In genomic region chr15:60618801-60619200, GRCm38 (mm10) we compare ENCODE assay signal across 25 mouse cellular contexts.
DNase-seq lines count a peak whose midpoint lies in the region; ATAC-seq and TF ChIP-seq lines count a peak whose summit lies in the region.
"Had no signal": no experiment of that assay in that cellular context is flagged by ENCODE, and none has a peak within 500 bp of the region (broad histone marks: within the 10 kb centered on the region; RNA-seq: fewer than 3 reads in every experiment).

No protein-coding gene starts in this region.

- ATAC-seq in lung, embryonic 15.5 days (ENCODE audit: borderline replicate concordance, extremely low read depth, low FRiP score, low TSS enrichment) = 0 out of 2 replicates have a peak, but pooled peaks have one; percentile 57
- peak; percentile 93 for ATAC-seq in lung, postnatal 0 days
- ATAC-seq: activated CD4-positive, CD25-positive, alpha-beta regulatory T cell, adult 4 months; CD4-positive, CD25-positive, alpha-beta regulatory T cell, adult 4 months; forebrain, embryonic 13.5 days; Patski had no signal

- H3K4me1 ChIP-seq in lung, embryonic 15.5 days = peaks cover 5% of the 10 kb centered on the region
- peaks cover 2% of the 10 kb centered on the region; the same call in 1 of the 2 replicates for H3K4me1 ChIP-seq in lung, postnatal 0 days (ENCODE audit: insufficient read depth, low read depth, low read length)
- H3K4me1 ChIP-seq: embryonic facial prominence, embryonic 10.5 days; embryonic facial prominence, embryonic 12.5 days; forebrain, embryonic 13.5 days had no signal

- no peak overlapping the region for H3K4me3 ChIP-seq in lung, embryonic 15.5 days
- no peak overlapping the region for H3K4me3 ChIP-seq in lung, postnatal 0 days (ENCODE audit: low read depth, low read length)
- H3K4me3 ChIP-seq: embryonic facial prominence, embryonic 10.5 days; embryonic facial prominence, embryonic 12.5 days; forebrain, embryonic 13.5 days had no signal

- no peaks in the 10 kb centered on the region for H3K36me3 ChIP-seq in lung, embryonic 15.5 days
- no peaks in the 10 kb centered on the region for H3K36me3 ChIP-seq in lung, postnatal 0 days (ENCODE audit: insufficient read depth, low read length)
- H3K36me3 ChIP-seq: embryonic facial prominence, embryonic 10.5 days; embryonic facial prominence, embryonic 12.5 days; G1E had no signal

- 46% methylated on average over 2 of the region's 2 CpGs for WGBS in lung, embryonic 15.5 days
- 60% methylated on average over 2 of the region's 2 CpGs for WGBS in lung, postnatal 0 days

- H3K27me3 ChIP-seq in lung, embryonic 15.5 days = no peaks in the 10 kb centered on the region
- no peaks in the 10 kb centered on the region for H3K27me3 ChIP-seq in lung, postnatal 0 days (replicated peaks; ENCODE audit: insufficient read depth, low read length)
- H3K27me3 ChIP-seq: CH12.LX; embryonic facial prominence, embryonic 12.5 days; forebrain, embryonic 13.5 days had no signal

- peak; percentile 25 for DNase-seq in heart, adult 11 months
- DNase-seq in heart, postnatal 10 days = no peak
- no peak for DNase-seq in lung, postnatal 4 days
- peak; percentile 73 for DNase-seq in lung, postnatal 0 days (ENCODE audit: low spot score)
- no peak for DNase-seq in lung, postnatal 10 days
- peak; percentile 12 for DNase-seq in lung, postnatal 36 days
- DNase-seq in ovary, postnatal 10 days (ENCODE audit: low spot score) = no peak
- DNase-seq: adrenal gland, adult 8-10 months; adrenal gland, postnatal 14 days; adrenal gland, postnatal 36 days; B cell, adult 2 months; cerebellum, adult 11-12 months; cerebellum, adult 2 months; cerebellum, adult 9-10 months; cerebellum, postnatal 10 days; cerebellum, postnatal 25 days had no signal

- no peak for TF ChIP-seq CTCF in lung, postnatal 0 days (IDR thresholded peaks at IDR 0.05)

- H3K9me3 ChIP-seq in lung, embryonic 15.5 days = no peaks in the 10 kb centered on the region
- no peaks in the 10 kb centered on the region for H3K9me3 ChIP-seq in lung, postnatal 0 days (ENCODE audit: low read length)
- H3K9me3 ChIP-seq: embryonic facial prominence, embryonic 10.5 days; embryonic facial prominence, embryonic 12.5 days; forebrain, embryonic 13.5 days; G1E had no signal

- peak; percentile 79 for TF ChIP-seq EP300 in lung, postnatal 0 days (IDR thresholded peaks at IDR 0.05)

- no peak overlapping the region for H3K27ac ChIP-seq in lung, embryonic 15.5 days
- no peak overlapping the region for H3K27ac ChIP-seq in lung, postnatal 0 days (ENCODE audit: low read length)
- H3K27ac ChIP-seq: embryonic facial prominence, embryonic 10.5 days; embryonic facial prominence, embryonic 12.5 days; forebrain, embryonic 13.5 days had no signal

- H3K9ac ChIP-seq in lung, embryonic 15.5 days = no peak overlapping the region
- no peak overlapping the region for H3K9ac ChIP-seq in lung, postnatal 0 days (replicated peaks; ENCODE audit: low read depth)
- H3K9ac ChIP-seq: embryonic facial prominence, embryonic 12.5 days; forebrain, embryonic 13.5 days had no signal

- no peak overlapping the region for H3K4me2 ChIP-seq in lung, embryonic 15.5 days
- no peak overlapping the region for H3K4me2 ChIP-seq in lung, postnatal 0 days (replicated peaks; ENCODE audit: low read depth, low read length)
- H3K4me2 ChIP-seq: embryonic facial prominence, embryonic 12.5 days; forebrain, embryonic 13.5 days had no signal

- intact Hi-C loops in heart, postnatal 10 days (cut with DNase I) = no loop called here

Comparison
In these comparisons a context has a peak if more than half of its experiments do, and no peak if none do; other contexts are left out.
1. DNase-seq: peak in heart, adult 11 months (single experiment), lung, postnatal 0 days (single experiment) and lung, postnatal 36 days (single experiment); none in heart, postnatal 10 days (0 of 2), lung, postnatal 4 days (0 of 2), lung, postnatal 10 days (single experiment) and ovary, postnatal 10 days (single experiment).